13 mouse cellular contexts compared by ENCODE assay signal in the genomic region with DNA sequence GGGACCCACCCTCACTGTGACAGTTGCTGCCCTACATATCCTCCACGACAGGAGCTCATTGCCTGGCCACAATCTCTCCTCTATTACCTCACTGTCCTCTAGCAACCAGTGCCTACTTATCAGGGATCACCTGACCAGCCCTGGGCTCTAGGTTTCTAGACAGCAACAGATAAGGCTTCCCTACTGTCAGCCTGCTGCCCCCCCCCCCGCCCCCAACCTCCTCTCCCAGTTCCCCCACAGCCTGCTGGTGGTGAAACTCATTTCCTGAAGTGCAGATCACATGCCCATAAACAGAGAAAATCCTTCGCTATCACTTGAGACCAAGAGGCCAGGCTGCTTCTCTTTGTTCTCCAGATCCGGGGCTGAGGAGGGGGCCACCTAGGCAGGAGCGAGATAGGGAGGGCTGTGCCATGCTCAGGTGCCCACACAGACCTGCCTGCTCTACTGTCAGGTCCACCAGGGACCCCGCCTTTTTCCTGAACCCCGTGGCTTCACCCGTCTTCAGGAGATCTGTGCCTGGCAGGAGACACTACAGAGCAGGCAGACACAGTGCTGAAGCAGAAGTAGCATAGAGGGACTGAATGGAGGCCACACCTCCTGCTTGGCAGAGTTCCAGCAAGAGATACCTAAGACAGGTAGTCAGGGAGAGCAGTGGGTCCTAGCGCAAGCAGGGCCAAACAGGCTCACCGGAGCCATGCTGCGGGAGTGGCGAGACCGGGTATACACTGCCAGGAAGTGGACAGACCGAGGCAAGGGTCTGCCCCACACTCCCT. TPM values are rescaled to one million over a fixed set of nuclear protein-coding genes. Genes with fewer than 3 reads are reported as not detected.
DNase-seq lines count a peak whose midpoint lies in the region; ATAC-seq and TF ChIP-seq lines count a peak whose summit lies in the region.
"Had no signal": no experiment of that assay in that cellular context is flagged by ENCODE, and none has a peak within 500 bp of the region (broad histone marks: within the 10 kb centered on the region; RNA-seq: fewer than 3 reads in every experiment).

No protein-coding gene starts in this region.

- peak; percentile 29; the same call in 1 of the 2 replicates for ATAC-seq in heart, embryonic 13.5 days (ENCODE audit: extremely low read depth, insufficient number of reproducible peaks, low FRiP score, low TSS enrichment)
- ATAC-seq in lung, postnatal 0 days, result 0 out of 2 replicates have a peak, but pooled peaks have one; percentile 10
- ATAC-seq in intestine, postnatal 0 days, result peak; percentile 70
- ATAC-seq in stomach, embryonic 16.5 days (ENCODE audit: insufficient read depth, low FRiP score), result peak; percentile 62

- TF ChIP-seq EP300 in lung, postnatal 0 days (IDR thresholded peaks at IDR 0.05), result no peak

- H3K36me3 ChIP-seq in heart, embryonic 13.5 days, result no peaks in the 10 kb centered on the region
- no peaks in the 10 kb centered on the region for H3K36me3 ChIP-seq in lung, postnatal 0 days (ENCODE audit: insufficient read depth, low read length)
- no peaks in the 10 kb centered on the region for H3K36me3 ChIP-seq in intestine, postnatal 0 days (ENCODE audit: control insufficient read depth, insufficient read depth)
- H3K36me3 ChIP-seq in stomach, embryonic 16.5 days (ENCODE audit: control insufficient read depth, insufficient read depth, low read length), result 0 out of 2 replicates have a peak, but pooled peaks cover 5% of the 10 kb centered on the region
- H3K36me3 ChIP-seq: limb, embryonic 12.5 days had no signal

- H3K4me3 ChIP-seq in heart, embryonic 13.5 days, result no peak overlapping the region
- no peak overlapping the region for H3K4me3 ChIP-seq in lung, postnatal 0 days (ENCODE audit: low read depth, low read length)
- H3K4me3 ChIP-seq in intestine, postnatal 0 days (ENCODE audit: low read depth, low read length), result no peak overlapping the region
- no peak overlapping the region for H3K4me3 ChIP-seq in stomach, embryonic 16.5 days (replicated peaks; ENCODE audit: low read length)
- H3K4me3 ChIP-seq: heart, adult 2 months; limb, embryonic 12.5 days had no signal

- no peak for TF ChIP-seq CTCF in lung, postnatal 0 days (IDR thresholded peaks at IDR 0.05)
- TF ChIP-seq CTCF in intestine, postnatal 0 days (IDR thresholded peaks at IDR 0.05; ENCODE audit: low read depth), result no peak

- peak overlapping the region; percentile 30; the same call in 1 of the 2 replicates for H3K4me2 ChIP-seq in heart, embryonic 13.5 days
- H3K4me2 ChIP-seq in lung, postnatal 0 days (replicated peaks; ENCODE audit: low read depth, low read length), result no peak overlapping the region
- peak overlapping the region; percentile 50 for H3K4me2 ChIP-seq in intestine, postnatal 0 days (replicated peaks; ENCODE audit: low read depth)
- no peak overlapping the region for H3K4me2 ChIP-seq in stomach, embryonic 16.5 days (ENCODE audit: low read depth, low read length)
- H3K4me2 ChIP-seq: limb, embryonic 12.5 days had no signal

- no peak for DNase-seq in heart, adult 11 months
- peak; percentile 22 for DNase-seq in lung, postnatal 0 days (ENCODE audit: low spot score)
- DNase-seq in lung, postnatal 25 days (ENCODE audit: low spot score), result no peak
- no peak for DNase-seq in testis, postnatal 14 days (ENCODE audit: low spot score)
- DNase-seq in thymus, postnatal 25 days, result no peak
- DNase-seq: cerebellum, adult 11-12 months; heart, adult 2 months; thymus, adult 2 months had no signal

- H3K4me1 ChIP-seq in heart, embryonic 13.5 days, result peaks cover 24% of the 10 kb centered on the region
- no peaks in the 10 kb centered on the region for H3K4me1 ChIP-seq in lung, postnatal 0 days (ENCODE audit: insufficient read depth, low read depth, low read length)
- no peaks in the 10 kb centered on the region for H3K4me1 ChIP-seq in intestine, postnatal 0 days (replicated peaks; ENCODE audit: control insufficient read depth, insufficient read depth, low read length)
- peaks cover 9% of the 10 kb centered on the region for H3K4me1 ChIP-seq in stomach, embryonic 16.5 days (ENCODE audit: control insufficient read depth, insufficient read depth, low read length)

- no peaks in the 10 kb centered on the region for H3K9me3 ChIP-seq in heart, embryonic 13.5 days
- no peaks in the 10 kb centered on the region for H3K9me3 ChIP-seq in lung, postnatal 0 days (ENCODE audit: low read length)
- H3K9me3 ChIP-seq in intestine, postnatal 0 days (ENCODE audit: control insufficient read depth), result no peaks in the 10 kb centered on the region
- no peaks in the 10 kb centered on the region for H3K9me3 ChIP-seq in stomach, embryonic 16.5 days (replicated peaks; ENCODE audit: control insufficient read depth, low read length)
- H3K9me3 ChIP-seq: limb, embryonic 12.5 days had no signal

- no peak overlapping the region for H3K27ac ChIP-seq in heart, embryonic 13.5 days (replicated peaks)
- no peak overlapping the region for H3K27ac ChIP-seq in lung, postnatal 0 days (ENCODE audit: low read length)
- no peak overlapping the region for H3K27ac ChIP-seq in intestine, postnatal 0 days (ENCODE audit: low read depth, low read length)
- no peak overlapping the region for H3K27ac ChIP-seq in stomach, embryonic 16.5 days (ENCODE audit: low read length)
- H3K27ac ChIP-seq: heart, adult 2 months; limb, embryonic 12.5 days had no signal

- 43% methylated on average over 14 of the region's 14 CpGs for WGBS in heart, embryonic 13.5 days
- WGBS in lung, postnatal 0 days, result 44% methylated on average over 13 of the region's 14 CpGs
- 28% methylated on average over 14 of the region's 14 CpGs for WGBS in intestine, postnatal 0 days
- WGBS in stomach, embryonic 16.5 days, result 52% methylated on average over 14 of the region's 14 CpGs

- H3K27me3 ChIP-seq in heart, embryonic 13.5 days (replicated peaks), result peaks cover 39% of the 10 kb centered on the region
- no peaks in the 10 kb centered on the region for H3K27me3 ChIP-seq in lung, postnatal 0 days (replicated peaks; ENCODE audit: insufficient read depth, low read length)
- no peaks in the 10 kb centered on the region for H3K27me3 ChIP-seq in intestine, postnatal 0 days (replicated peaks; ENCODE audit: control insufficient read depth, insufficient read depth, low read length)
- no peaks in the 10 kb centered on the region for H3K27me3 ChIP-seq in stomach, embryonic 16.5 days (ENCODE audit: control insufficient read depth, insufficient read depth, low read length)

- peak overlapping the region; percentile 56; the same call in 1 of the 2 replicates for H3K9ac ChIP-seq in heart, embryonic 13.5 days
- no peak overlapping the region for H3K9ac ChIP-seq in lung, postnatal 0 days (replicated peaks; ENCODE audit: low read depth)
- H3K9ac ChIP-seq in intestine, postnatal 0 days (ENCODE audit: low read depth, low read length), result no peak overlapping the region
- H3K9ac ChIP-seq in stomach, embryonic 16.5 days (ENCODE audit: low read length), result no peak overlapping the region
- H3K9ac ChIP-seq: limb, embryonic 12.5 days had no signal

RNA-seq across cellular contexts. Expression of a gene that starts 20.9 kb away (rescaled TPM):
- polyA plus RNA-seq in heart, embryonic 13.5 days (2015; fragmentation: Nextera tagmentation; extraction: Ambion mirVana), result 1.3 and 1.6 TPM in 2 replicates
- polyA plus RNA-seq in lung, postnatal 0 days (2015; fragmentation: Nextera tagmentation; extraction: Ambion mirVana), result 2.2 TPM in 2 replicates
- 1.7 and 2.4 TPM in 2 replicates for polyA plus RNA-seq in intestine, postnatal 0 days (2015; fragmentation: Nextera tagmentation; extraction: Ambion mirVana)
- polyA plus RNA-seq in stomach, embryonic 16.5 days (2015; fragmentation: Nextera tagmentation; extraction: Ambion mirVana), result 3.4 and 4.6 TPM in 2 replicates

RNA-seq across cellular contexts. Expression of a gene that starts 44.5 kb away (rescaled TPM):
- polyA plus RNA-seq in heart, embryonic 13.5 days (2015; fragmentation: Nextera tagmentation; extraction: Ambion mirVana), result not detected in 2 replicates
- 8.8 and 8.9 TPM in 2 replicates for polyA plus RNA-seq in lung, postnatal 0 days (2015; fragmentation: Nextera tagmentation; extraction: Ambion mirVana)
- polyA plus RNA-seq in intestine, postnatal 0 days (2015; fragmentation: Nextera tagmentation; extraction: Ambion mirVana), result not detected in 2 replicates
- not detected in 2 replicates for polyA plus RNA-seq in stomach, embryonic 16.5 days (2015; fragmentation: Nextera tagmentation; extraction: Ambion mirVana)
- polyA plus RNA-seq: large intestine, adult 2 months; limb, embryonic 12.5 days; thymus, adult 2 months had no signal

RNA-seq across cellular contexts. Expression of a gene that starts 49.0 kb away (rescaled TPM):
- polyA plus RNA-seq in heart, embryonic 13.5 days (2015; fragmentation: Nextera tagmentation; extraction: Ambion mirVana), result 3.5 and 3.9 TPM in 2 replicates
- 4.7 and 6.1 TPM in 2 replicates for polyA plus RNA-seq in lung, postnatal 0 days (2015; fragmentation: Nextera tagmentation; extraction: Ambion mirVana)
- 1.5 TPM in 2 replicates for polyA plus RNA-seq in intestine, postnatal 0 days (2015; fragmentation: Nextera tagmentation; extraction: Ambion mirVana)
- 7.3 and 8.2 TPM in 2 replicates for polyA plus RNA-seq in stomach, embryonic 16.5 days (2015; fragmentation: Nextera tagmentation; extraction: Ambion mirVana)

Comparison
In these comparisons a context has a peak if more than half of its experiments do, and no peak if none do; other contexts are left out.
1. ATAC-seq: peak in every context shown above with its lines; median percentile 70 in intestine, postnatal 0 days; 62 in stomach, embryonic 16.5 days; 29 in heart, embryonic 13.5 days; 10 in lung, postnatal 0 days.
2. H3K4me2 ChIP-seq: peak in heart, embryonic 13.5 days (single experiment) and intestine, postnatal 0 days (single experiment); none in lung, postnatal 0 days (single experiment) and stomach, embryonic 16.5 days (single experiment).